Mouse (Mus musculus): ENCODE data around the gene Pitx3.

DNA sequence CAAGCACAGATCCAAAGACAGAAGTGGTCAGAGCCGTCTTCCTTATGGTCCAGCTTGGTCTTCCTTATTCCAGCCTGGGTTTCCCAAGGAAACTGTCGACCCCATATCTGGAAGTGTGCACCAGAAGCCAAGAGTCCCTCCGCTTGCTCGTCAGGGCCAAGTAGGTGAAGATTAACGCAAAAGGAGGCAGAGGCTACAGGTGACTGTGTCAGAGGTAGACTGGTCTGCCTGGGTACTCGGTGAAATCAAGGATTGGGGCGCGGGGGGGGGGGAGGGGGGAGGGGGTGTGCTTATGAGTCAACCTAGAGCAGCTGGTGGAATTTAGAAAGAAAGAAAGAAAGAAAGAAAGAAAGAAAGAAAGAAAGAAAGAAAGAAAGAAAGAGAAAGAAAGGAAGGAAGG lies 16.8 kb downstream of the Pitx3 start:
- no peak for TF ChIP-seq CTCF (IDR thresholded peaks at IDR 0.05; ENCODE audit: low read depth, low read length)
- no peak for TF ChIP-seq POLR2A (IDR thresholded peaks at IDR 0.05; ENCODE audit: insufficient read depth, low read length)
- TF ChIP-seq EP300 (IDR thresholded peaks at IDR 0.05; ENCODE audit: insufficient read depth, low read depth, low read length) = no peak

Data from ES-Bruce4 (cell line).